Mouse (Mus musculus) bone marrow macrophage, adult 2 months (primary cell): ENCODE data around the gene Mrgprx1.

Experiments
- CTCF ChIP-seq: IDR thresholded peaks from 2 replicates; pipeline ENCODE4 v1.5.1; 2012; ENCODE audit warnings: low read depth, mild to moderate bottlenecking, low read length, moderate library complexity
- POLR2A ChIP-seq: IDR thresholded peaks from 2 replicates; pipeline ENCODE4 v1.6.1; 2012; ENCODE audit warnings: mild to moderate bottlenecking, low read depth, low read length, borderline replicate concordance

DNA sequence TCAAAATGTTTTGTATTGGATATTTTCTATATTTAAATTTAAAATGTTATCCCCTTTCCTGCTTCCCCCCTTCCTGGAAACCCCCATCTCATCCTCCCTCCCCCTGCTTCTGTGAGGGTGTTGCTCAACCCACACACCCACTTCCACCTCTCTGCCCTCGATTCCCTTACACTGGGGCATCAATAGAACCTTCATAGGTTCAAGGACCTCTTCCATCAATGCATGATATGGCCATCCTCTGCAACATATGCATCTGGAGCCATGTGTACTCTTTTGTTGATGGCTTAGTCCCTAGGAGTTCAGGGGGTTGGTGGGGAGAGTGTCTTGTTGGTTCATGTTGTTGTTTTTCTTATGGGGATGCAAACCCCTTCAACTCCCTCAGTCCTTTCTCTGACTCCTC lies 45.4 kb downstream of the Mrgprx1 start, which contains the start of gene Mrgpra4:
- TF ChIP-seq POLR2A = no peak
- TF ChIP-seq CTCF = no peak
